Mouse (Mus musculus) myocyte (in vitro differentiated cells): Measurements from ENCODE around the gene Rbm19.

Source experiments
- MAX ChIP-seq: IDR thresholded peaks from one replicate; pipeline ENCODE4 v1.6.1; 2011; ENCODE audit warnings: low read depth, mild to moderate bottlenecking, control low read depth
- POLR2A ChIP-seq: IDR thresholded peaks from one replicate; pipeline ENCODE4 v1.6.1; 2011; ENCODE audit warnings: low read depth, mild to moderate bottlenecking, control low read depth, moderate library complexity; ENCODE audit not compliant: insufficient read length
- POLR2AphosphoS2 ChIP-seq: IDR thresholded peaks from one replicate; pipeline ENCODE4 v1.6.1; 2011; ENCODE audit warnings: low read depth, control low read depth; ENCODE audit not compliant: insufficient read length
- REST ChIP-seq: IDR thresholded peaks from one replicate; pipeline ENCODE4 v1.6.1; 2011; ENCODE audit warnings: mild to moderate bottlenecking, control low read depth, moderate library complexity; ENCODE audit not compliant: insufficient read depth, insufficient read length
- TCF12 ChIP-seq: IDR thresholded peaks from one replicate; pipeline ENCODE4 v1.6.1; 2011; ENCODE audit warnings: mild to moderate bottlenecking, control low read depth; ENCODE audit not compliant: poor library complexity, insufficient read depth, severe bottlenecking

DNA sequence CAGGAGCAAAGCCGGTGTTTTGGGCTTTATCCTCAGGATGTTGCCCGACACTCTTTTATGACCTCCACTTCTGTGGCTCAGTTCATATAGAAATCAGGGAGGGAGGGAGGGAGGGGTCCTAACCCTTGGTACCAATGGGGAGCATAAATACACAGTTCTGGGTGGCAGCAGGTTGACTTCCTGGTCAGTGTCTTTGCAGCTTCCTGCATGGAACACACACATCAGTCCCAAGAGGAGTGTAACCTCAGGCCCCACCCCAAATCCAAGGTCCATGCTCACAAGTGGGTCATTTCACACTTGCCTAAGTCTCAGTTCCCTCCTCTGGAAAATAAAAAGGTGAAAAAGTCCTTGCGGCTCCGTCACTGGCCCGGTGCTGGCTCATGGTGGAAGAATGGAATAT is 129.1 kb downstream of the Rbm19 start:
- TF ChIP-seq POLR2A: no peak
- TF ChIP-seq POLR2AphosphoS2: no peak
- no peak for TF ChIP-seq TCF12
- TF ChIP-seq MAX: no peak
- no peak for TF ChIP-seq REST
